Mouse (Mus musculus) adrenal gland (tissue): Measurements from ENCODE around the gene Taf5.

ENCODE experiments used
- intact Hi-C: fragments of 180-260 bp; cut with DNase I; formaldehyde crosslinking; loops from one replicate; pipeline ENCODE4 v1.15.1; 2025

The Taf5 gene

DNA sequence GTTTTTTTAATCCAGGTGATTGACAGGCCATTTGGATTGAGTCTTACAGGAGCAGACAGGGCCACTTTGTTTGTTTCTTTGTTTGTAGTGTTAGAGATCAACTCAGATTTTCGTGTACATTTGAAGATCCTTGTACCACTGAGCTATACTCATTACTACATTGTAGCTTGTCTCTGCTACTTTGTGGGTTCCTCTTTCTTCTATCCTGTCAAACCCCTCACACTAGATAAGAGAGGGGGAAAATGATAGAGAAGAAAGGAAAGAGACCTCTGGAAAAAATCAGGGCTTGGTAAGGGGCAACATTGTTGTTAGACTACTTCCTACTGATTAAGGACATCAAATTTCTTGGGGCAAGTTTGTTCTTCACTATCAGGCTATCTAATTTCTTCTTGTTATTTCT lies 9.9 kb upstream of the Taf5 start:
- intact Hi-C loops: no loop called here

DNA sequence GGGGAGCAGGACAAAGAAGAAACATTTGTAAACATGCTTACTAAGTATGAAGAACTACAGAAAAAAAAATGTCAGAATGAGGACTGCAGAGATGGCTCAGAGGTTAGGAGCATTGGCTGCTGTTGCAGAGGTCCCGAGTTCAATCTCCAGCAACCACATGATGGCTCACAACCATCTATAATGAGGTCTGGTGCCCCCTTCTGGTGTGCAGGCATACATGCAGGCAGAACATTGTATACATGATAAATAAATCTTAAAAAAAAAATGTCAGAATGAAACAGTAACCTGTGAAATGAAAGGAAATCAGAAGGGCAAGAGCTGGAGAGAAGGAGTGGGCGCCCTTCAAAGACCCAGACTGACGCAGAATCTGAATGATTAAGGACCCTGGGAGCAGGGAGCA lies 1.7 kb upstream of the Taf5 start:
- intact Hi-C loops: loop anchor here (5.0 kb wide), 1 partner anchor 101 kb away; no protein-coding TSS in a partner anchor

DNA sequence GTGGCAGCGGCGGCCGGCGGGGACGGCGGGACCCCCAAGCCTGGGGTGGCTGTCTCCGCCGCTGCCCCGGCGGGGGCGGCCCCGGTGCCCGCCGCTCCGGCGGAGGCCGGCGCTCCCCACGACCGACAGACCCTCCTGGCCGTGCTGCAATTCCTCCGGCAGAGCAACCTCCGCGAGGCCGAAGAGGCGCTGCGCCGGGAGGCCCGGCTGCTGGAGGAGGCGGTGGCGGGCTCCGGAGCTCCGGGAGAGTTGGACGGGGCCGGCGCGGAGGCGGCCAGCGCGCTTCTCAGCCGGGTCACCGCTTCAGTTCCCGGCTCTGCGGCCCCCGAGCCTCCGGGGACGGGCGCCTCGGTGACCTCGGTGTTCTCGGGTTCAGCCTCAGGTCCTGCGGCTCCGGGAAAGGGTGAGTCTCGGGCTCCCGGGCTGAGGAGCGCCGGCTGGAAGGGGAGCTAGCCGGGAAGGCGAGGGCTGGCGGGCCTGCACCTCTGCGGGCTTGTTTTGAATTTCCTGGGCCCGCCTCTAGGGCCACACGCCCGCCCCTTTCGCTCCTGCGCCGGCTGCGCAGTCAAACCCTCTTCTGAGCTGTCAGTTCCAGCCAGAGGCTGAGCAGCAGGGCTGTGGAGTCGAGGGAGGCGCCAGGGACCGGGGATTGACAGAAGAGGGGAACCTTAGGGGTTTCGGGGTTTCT lies 522 bp downstream of the Taf5 start:
- intact Hi-C loops: loop anchor here (5.0 kb wide), 1 partner anchor 99 kb away; no protein-coding TSS in a partner anchor

DNA sequence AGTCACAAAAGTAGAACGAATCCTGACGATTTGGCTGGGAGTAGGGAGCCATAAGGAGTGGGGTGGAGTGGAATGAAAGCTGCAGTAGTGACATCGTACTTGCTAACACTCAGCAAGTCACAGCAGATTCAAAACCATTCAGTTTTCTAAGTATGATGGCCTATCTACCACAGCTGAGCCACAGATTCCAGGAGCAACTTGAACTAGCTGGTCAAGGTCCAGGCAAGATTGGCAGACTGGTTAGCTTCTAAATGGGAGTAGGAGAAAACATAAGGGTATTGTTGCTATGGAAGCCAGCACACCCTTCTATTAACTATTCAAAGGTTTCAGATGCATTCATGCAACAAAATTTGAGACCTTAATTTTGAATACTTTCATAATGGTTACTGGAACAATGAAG lies 20.7 kb downstream of the Taf5 start:
- intact Hi-C loops: no loop called here

DNA sequence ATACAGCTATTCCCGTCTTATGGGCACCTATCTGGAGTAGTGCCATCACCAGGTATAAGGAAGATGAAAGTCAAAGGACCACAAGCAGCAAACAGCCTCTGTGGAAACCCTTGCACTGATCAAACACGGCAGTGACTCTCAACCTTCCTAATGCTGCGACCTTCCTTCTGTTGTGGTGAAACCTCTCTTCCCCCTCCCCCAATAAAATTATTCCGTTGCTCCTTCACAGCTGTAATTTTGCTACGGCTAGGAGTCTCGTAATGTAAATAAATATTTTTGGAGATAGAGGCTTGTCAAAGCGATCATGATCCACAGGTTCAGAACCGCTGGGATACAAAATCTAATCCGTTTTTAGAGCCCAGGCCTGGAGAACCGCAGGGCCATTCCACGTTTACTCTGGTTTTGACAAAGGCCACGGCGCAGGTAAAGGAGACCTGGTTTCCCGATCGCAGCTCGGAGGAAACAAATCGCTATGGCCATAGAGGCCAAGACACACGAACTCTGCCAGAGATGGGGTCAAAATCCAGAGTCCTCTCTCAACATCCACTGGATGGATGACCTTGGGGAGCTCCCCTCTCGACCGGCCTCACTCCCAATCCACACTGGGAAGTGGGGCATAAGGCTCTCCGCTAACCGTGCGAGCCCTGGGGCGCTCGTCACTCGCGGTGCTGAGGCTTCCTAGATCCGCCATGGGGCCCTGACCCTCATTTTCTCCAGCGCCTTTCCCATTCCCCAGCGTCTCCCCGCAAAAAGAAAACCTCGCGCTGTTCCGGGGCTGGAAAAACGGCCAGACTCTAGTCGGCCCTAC lies 22.4 kb downstream of the Taf5 start:
- intact Hi-C loops: no loop called here

DNA sequence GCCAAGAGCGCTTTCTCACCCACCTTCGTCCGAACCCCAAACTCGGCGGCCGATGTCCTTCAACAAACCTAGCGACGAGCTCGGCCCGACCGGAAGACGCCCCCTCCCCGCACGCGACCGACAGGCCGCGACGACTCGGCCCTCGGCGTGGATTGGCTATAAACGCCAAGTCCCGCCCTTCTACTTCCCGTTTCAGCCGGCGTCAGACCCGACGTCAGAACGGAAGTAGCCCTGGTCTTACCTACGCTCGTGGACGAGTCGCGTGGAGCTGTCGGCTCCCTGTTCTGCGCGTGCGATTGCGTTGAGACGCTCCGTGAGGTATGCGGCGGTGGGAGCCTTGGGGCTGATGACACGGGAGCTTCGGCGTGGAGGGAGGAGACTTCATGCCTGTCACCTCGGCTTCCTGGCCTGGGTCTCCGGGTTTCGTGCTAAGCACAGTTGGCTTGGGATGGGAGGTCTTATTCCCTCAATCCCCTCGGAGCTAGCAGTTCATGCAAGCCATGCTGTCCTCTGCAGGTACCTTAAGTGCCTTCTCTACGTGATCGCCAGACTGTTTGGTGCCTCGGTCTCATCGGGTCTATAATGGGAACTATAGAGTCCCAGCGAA lies 23.1 kb downstream of the Taf5 start, which contains the start of the genes Usmg5 and Pdcd11:
Gene Usmg5, minus strand, starts transcription at position 98 of the 607 bp plus-strand sequence.
Gene Pdcd11, plus strand, starts transcription at position 219 of the 607 bp plus-strand sequence.
- intact Hi-C loops: no loop called here

DNA sequence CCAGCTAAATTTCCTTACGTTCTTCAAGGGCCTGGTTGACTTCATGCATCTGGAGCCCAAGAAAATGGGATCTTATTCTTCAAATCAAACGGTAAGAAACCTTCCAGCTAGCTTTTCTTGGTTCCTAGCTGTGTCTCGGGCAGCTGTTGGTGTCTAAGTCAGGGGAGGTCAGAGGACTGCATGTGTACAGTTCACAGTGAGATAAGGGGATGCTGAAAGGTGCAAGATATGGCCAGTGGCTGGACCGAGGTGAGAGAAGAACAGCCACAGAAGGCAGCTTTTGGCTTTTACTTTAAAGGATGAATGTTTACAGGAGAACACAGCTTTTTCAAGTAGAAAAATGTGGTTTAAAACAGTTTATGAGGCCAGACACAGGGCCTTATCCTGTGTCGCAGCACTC lies 33.5 kb downstream of the Taf5 start:
- intact Hi-C loops: no loop called here

DNA sequence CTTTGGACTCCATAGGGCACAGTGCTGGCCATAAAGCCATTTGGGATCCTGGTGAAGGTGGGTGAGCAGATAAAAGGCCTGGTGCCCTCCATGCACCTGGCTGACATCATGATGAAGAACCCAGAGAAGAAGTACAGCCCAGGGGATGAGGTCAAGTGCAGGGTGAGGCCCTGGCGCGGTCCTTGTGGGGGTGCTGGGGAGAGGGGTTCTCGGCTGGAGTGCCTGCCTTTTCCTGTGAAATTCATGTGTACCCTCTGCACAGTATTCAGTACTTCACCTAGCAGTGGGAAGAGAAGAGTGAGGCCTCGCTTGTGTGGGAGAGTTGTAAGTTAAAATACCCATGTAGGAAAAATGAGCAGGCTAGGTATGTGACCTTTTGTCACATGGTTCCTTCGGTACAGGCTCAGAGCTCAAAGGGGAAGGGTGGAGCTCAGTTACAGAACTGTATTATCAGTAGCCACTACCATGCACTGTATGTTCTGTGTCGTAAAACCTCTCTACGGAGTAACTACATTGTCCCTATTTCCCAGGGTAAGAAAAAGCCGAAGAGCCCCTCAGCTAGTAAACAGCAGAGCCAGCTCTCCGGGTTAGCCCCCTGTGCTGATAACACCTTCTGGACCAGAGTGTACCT lies 37.2 kb downstream of the Taf5 start:
- intact Hi-C loops: no loop called here

DNA sequence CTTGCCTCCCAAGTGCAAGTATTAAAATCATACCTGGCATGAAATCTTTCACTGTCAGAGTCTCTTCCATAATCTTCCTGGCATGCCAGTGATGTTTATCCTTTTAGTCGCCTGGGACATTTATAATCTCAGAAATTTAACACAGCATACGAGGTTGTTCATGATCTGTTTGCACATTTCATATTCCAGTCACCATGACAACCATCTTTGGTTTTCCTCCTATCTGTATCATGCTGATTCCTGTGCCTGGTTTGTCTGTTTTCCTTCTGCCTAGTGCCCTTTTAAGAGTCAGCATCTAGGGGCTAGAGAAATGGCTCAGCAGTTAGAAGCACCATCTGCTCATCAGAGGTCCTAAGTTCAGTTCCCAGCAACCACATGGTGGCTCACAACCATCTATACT lies 51.1 kb downstream of the Taf5 start:
- intact Hi-C loops: loop anchor here (5.0 kb wide), 1 partner anchor 129 kb away; no protein-coding TSS in a partner anchor

DNA sequence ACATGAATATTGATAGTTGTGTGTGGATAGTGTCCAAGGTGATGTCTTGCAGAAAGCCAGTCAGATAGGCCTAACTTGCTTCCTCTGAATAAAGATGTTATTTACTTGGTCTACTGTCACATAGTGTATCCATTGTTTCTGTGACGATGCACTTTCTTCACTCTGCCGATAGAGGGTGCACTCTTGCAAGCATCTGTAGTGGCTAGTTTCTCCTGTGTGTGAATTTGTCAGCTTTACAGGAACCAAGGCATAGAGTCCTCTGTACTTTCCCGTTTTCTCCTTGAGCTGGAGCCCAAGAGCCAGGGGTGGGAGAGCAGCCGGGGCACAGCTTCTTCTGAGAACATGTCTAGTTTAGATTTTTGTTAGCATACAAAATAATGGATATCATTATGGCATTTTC lies 53.5 kb downstream of the Taf5 start:
- intact Hi-C loops: no loop called here

DNA sequence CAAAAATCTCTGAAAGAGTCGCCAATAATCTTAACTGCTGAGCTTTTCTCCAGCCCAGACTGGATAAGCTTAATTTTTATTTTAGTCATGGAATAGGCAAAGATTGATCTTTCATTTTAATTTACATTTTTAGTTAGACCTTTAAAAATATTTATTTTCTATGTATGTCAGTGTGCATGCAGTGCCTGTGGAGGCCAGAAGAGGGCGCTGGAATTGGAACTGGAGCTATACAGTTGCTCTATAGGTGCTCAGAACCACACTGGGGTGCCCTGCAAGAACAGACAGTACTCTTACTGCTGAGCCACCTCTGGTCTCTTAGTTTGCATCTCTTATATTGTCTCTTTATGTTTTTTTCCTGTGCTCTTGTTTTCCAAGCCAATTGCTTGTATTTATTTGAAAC lies 55.3 kb downstream of the Taf5 start:
- intact Hi-C loops: no loop called here

DNA sequence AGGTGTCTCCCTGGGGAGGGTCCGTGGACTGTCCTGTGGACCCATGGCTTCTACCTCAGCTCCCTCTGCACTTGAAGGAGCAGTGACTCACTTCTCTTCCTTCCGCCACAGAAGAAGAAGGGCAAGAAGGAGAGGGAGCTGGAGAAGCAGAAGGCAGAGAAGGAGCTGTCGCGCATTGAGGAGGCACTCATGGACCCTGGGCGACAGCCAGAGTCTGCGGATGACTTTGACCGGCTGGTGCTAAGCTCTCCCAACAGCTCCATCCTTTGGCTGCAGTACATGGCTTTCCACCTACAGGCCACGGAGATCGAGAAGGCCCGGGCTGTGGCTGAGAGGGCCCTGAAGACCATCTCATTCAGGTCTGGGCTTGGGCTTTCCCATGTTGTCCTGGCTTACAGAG lies 60.6 kb downstream of the Taf5 start:
- intact Hi-C loops: no loop called here

DNA sequence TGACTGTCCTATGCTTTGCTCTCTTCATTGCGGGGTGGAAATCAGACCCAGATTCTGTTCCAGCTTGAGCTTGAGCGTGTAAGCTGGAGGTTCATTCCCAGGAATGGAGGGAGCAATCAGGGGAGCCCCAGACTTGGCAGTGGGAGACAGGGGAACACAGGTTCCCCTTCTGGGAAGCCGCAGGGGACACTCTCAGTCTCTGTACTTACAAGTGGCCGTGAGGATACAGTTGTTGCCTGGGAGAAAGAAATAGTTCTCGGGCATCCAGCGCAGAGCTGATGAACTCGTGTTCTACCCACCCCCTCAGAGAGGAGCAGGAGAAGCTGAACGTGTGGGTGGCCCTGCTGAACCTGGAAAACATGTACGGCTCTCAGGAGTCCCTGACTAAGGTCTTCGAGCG lies 61.3 kb downstream of the Taf5 start:
- intact Hi-C loops: no loop called here

DNA sequence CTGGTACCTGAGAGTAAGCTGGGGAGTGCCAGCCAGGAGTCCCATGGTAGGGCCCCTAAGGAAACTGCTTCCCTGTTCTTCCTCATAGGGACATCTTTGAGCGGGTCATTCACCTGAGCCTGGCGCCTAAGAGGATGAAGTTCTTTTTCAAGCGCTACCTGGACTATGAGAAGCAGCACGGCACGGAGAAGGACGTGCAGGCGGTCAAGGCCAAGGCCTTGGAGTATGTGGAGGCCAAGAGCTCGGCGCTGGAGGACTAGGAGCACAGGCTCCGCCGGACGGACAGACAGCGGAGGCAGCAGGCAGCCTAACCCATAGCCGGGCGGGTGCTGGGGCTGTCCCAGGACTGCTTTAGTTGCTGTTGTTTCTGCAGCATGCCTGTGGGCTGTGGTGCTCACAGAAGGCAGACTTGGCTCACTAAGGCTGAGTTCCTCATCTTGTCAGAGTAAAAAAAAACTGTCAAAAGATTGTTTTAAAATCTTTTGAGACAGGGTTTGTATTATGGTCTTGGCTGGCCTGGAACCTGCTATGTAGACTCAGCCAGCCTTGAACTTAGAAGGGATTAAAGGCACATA lies 63.1 kb downstream of the Taf5 start:
- intact Hi-C loops: no loop called here
